Mouse (Mus musculus) forebrain, embryonic 14.5 days (tissue): Measurements from ENCODE around the gene Olfr266. TPM values are rescaled to one million over a fixed set of nuclear protein-coding genes. Genes with fewer than 3 reads are reported as not detected.

Experiments used
- ATAC-seq: fragments of 200-750 bp; cut with Nextera tagmentation; 2 replicates; pipeline ENCODE4 v1.8.0; 2017; ENCODE audit warnings: mild to moderate bottlenecking, moderate library complexity
- DNase-seq: peaks from one replicate; pipeline ENCODE4 v3.0.0-alpha.2; 2015; ENCODE audit warnings: low spot score
- H3K27ac ChIP-seq: fragments of 300-500 bp; sonication (generic); 2 replicates; pipeline ENCODE4 v1.5.1; 2014; ENCODE audit warnings: low read depth, mild to moderate bottlenecking, control low read depth, low read length, moderate library complexity
- H3K27me3 ChIP-seq: fragments of 300-500 bp; sonication (generic); replicated peaks from 2 replicates; pipeline ENCODE4 v1.6.1; 2014; ENCODE audit warnings: low read length, control low read depth, mixed read lengths; ENCODE audit not compliant: control insufficient read depth, insufficient read depth
- H3K36me3 ChIP-seq: fragments of 300-500 bp; sonication (generic); 2 replicates; pipeline ENCODE4 v1.6.1; 2014; ENCODE audit warnings: low read length, control low read depth; ENCODE audit not compliant: control insufficient read depth, insufficient read depth
- H3K4me1 ChIP-seq: fragments of 300-500 bp; sonication (generic); 2 replicates; pipeline ENCODE4 v1.6.1; 2014; ENCODE audit warnings: antibody characterized with exemption, low read length, control low read depth; ENCODE audit not compliant: control insufficient read depth, insufficient read depth
- H3K4me2 ChIP-seq: fragments of 300-500 bp; sonication (generic); 2 replicates; pipeline ENCODE4 v1.6.1; 2014; ENCODE audit warnings: mild to moderate bottlenecking, control low read depth, low read length
- H3K4me3 ChIP-seq: fragments of 300-500 bp; sonication (generic); 2 replicates; pipeline ENCODE4 v1.5.1; 2014; ENCODE audit warnings: low read depth, low read length, control low read depth
- H3K9ac ChIP-seq: fragments of 300-500 bp; sonication (generic); 2 replicates; pipeline ENCODE4 v1.6.1; 2014; ENCODE audit warnings: mild to moderate bottlenecking, low read length, control low read depth, moderate library complexity
- H3K9me3 ChIP-seq: fragments of 300-500 bp; sonication (generic); replicated peaks from 2 replicates; pipeline ENCODE4 v1.6.1; 2016; ENCODE audit warnings: low read length, control low read depth, mixed read lengths; ENCODE audit not compliant: control insufficient read depth
- WGBS: fragments of 180-500 bp; shearing (Covaris S2); extraction: QIAGEN DNeasy Blood & Tissue Kit; methylation state at CpG from one replicate; pipeline ENCODE4 v1.1.7; 2014; 5-methylcytosine and 5-hydroxymethylcytosine counted together
- polyA plus RNA-seq: library from polyadenylated mRNA; unstranded; fragments of >200 nt; fragmentation: Nextera tagmentation; extraction: Ambion mirVana; gene quantifications from 2 replicates; pipeline ENCODE4 v1.2.1, GENCODE M21; 2014

Olfr266 gene
- polyA plus RNA-seq: not detected in 2 replicates

DNA sequence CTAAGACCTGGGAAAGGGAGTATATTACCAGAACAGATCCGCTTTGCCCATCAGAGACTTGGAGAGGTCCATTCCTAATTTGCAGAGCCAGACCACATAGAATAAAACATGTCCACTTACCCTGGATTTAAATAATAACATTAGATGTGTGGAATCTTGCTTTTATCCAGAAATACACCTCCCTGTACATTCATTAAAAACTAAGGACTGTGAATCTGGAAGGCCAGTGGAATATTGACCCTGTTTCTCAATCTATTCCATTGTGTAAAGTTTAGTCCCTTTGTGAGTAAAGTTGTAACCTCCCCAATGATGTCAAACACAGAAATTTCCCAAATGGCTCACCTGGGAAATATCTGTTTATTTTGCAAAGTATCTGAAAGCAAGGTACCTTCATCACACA is at the start of gene Olfr266:
Olfr266 (minus strand) TSS at position 101 of the 400 bp plus-strand sequence.
- Histone ChIP-seq H3K9me3 (no peaks in the 10 kb centered on the region), H3K27me3 (no peaks in the 10 kb centered on the region), H3K4me3 (no peak within 1 kb of the TSS), H3K9ac (no peak within 1 kb of the TSS), H3K4me1 (no peaks in the 10 kb centered on the region), H3K27ac (no peak within 1 kb of the TSS), H3K4me2 (no peak within 1 kb of the TSS), H3K36me3 (no peaks in the 10 kb centered on the region)
- ATAC-seq (no peak), DNase-seq (no peak)
- 74% methylated on average over 1 of the region's 1 CpGs for WGBS

DNA sequence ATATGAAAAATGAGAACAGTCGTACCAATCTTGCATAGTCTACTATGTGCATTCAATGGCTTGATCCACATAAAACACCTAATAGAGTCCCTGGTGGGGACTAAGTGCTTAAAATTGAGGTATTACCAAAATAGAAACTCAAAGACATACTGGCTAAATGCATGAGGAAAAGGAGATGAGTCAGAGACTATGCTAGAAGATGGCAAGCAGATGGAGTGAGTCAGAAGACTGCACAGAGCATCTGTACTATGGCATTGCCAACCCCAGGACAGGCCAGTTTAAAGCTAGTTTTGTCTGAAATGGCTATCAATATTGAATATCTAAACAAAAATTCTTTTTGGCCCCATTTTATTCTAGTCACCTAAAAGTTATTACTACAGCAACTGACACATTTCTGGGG is 49.5 kb upstream of the Olfr266 start:
- no peak for ATAC-seq
- H3K9me3 ChIP-seq: no peaks in the 10 kb centered on the region
- no peaks in the 10 kb centered on the region for H3K4me1 ChIP-seq
- no peaks in the 10 kb centered on the region for H3K36me3 ChIP-seq
- H3K27me3 ChIP-seq: no peaks in the 10 kb centered on the region
- no peak overlapping the region for H3K9ac ChIP-seq
- no peak overlapping the region for H3K4me3 ChIP-seq
- DNase-seq: no peak
- H3K27ac ChIP-seq: no peak overlapping the region
- H3K4me2 ChIP-seq: no peak overlapping the region
- WGBS: 97% methylated on average over 1 of the region's 1 CpGs

DNA sequence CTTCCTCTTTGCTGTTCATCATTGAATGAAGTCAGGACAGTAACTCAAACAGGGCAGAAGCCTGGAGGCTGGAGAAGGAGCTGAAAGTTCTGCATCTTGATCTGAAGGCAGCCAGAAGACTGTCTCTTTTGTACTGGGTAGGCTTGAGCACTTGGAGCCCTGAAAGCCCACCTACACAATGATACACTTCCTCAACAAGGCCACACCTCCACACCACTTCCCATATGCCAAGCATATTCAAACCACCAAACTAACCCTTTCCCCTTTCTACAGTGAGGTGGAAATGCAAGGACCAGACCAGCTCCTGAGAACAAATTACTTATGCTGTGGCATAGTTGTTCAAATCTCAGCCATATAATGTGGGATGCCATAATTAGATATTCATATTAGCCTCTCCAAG is 46.8 kb upstream of the Olfr266 start:
- H3K9ac ChIP-seq: no peak overlapping the region

DNA sequence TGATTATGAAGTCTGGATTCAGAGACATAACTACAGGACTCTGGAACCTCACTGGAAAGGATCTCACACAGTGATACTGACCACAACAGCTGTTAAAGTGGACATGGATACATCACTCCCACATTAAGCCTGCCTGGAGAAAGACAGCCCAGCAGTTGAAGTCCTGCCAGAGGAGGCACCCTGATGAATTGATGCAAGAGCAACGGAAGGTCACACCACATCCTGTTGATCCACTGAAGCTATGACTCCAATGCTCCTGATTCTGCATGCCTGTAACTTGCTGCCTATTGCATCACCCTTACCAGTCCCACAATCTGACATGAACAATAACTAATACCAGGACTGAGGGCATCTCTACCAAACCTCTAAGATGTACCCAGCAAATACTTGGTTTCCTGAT is 6.0 kb upstream of the Olfr266 start:
- H3K36me3 ChIP-seq: no peaks in the 10 kb centered on the region
- no peak overlapping the region for H3K9ac ChIP-seq
- H3K4me2 ChIP-seq: no peak overlapping the region
- no peak overlapping the region for H3K27ac ChIP-seq
- WGBS: 87% methylated on average over 1 of the region's 1 CpGs
- H3K4me3 ChIP-seq: no peak overlapping the region
- H3K27me3 ChIP-seq: no peaks in the 10 kb centered on the region
- no peak for ATAC-seq
- no peaks in the 10 kb centered on the region for H3K9me3 ChIP-seq
- no peak for DNase-seq
- no peaks in the 10 kb centered on the region for H3K4me1 ChIP-seq

More for the DNA sequence above, 46.8 kb upstream of the Olfr266 start:
- no peak for ATAC-seq
- no peak for DNase-seq
- H3K4me3 ChIP-seq: no peak overlapping the region
- no peak overlapping the region for H3K4me2 ChIP-seq
- H3K27ac ChIP-seq: no peak overlapping the region
- H3K27me3 ChIP-seq: no peaks in the 10 kb centered on the region
- no peaks in the 10 kb centered on the region for H3K4me1 ChIP-seq
- H3K36me3 ChIP-seq: no peaks in the 10 kb centered on the region
- H3K9me3 ChIP-seq: no peaks in the 10 kb centered on the region

DNA sequence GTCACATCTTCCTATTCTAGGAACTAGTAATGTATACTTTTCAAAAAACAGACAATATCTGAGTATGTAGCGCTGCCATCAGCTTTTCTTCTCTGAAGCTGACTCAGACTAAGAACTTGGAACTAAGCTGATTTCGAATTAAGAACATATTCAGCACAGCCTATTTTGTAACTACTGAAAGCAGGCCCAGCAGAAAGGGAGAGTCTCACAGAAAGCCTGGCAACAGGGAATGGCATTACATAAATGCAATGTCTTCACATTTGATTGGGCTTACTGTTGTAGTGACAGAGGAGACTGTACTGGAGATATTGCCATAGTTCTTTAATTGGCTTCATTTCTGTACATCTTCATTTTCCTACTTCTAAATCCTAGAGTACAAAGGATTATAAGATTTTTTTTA is 8.4 kb downstream of the Olfr266 start:
- Histone ChIP-seq H3K4me1 (no peaks in the 10 kb centered on the region), H3K36me3 (no peaks in the 10 kb centered on the region), H3K27me3 (no peaks in the 10 kb centered on the region), H3K9me3 (no peaks in the 10 kb centered on the region), H3K27ac (no peak overlapping the region), H3K9ac (no peak overlapping the region), H3K4me2 (no peak overlapping the region), H3K4me3 (no peak overlapping the region)
- ATAC-seq (no peak), DNase-seq (no peak)
- WGBS: 87% methylated on average over 2 of the region's 2 CpGs

DNA sequence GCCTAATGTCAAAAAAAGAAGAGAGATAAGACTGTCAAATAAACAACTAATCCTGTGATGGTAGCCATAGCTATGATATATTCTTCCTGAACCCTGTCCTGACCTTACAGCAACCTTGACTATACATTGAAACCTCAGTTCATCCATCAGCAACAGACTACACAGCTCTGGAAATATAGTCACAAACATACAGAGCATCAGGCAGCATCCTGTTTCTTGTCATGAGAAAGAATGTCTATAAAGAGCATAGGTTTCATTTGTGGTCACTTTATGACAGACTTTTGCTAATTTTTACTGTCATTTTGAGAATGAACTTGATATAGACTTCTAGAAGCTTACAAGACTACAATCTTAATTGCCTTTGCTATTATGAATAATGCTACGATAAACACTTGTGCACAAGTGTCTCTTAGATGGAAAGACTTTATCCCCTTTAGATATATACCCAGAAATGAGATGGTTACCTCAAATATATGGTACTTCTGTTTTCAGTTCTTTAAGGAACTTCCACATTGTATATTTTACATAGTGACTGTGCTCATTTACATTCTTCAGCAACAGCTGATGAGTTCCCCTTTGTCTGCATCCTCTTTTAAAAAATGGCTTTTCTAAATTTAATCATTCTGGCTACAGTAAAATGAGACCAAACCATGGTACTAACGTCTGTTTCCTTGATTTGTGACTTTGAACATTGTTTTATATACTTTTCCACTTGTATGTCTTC is 17.0 kb downstream of the Olfr266 start:
- ATAC-seq: no peak
- H3K4me3 ChIP-seq: no peak overlapping the region
- no peak overlapping the region for H3K9ac ChIP-seq
- H3K27ac ChIP-seq: no peak overlapping the region
- WGBS: 65% methylated on average over 2 of the region's 2 CpGs
- no peaks in the 10 kb centered on the region for H3K9me3 ChIP-seq
- no peaks in the 10 kb centered on the region for H3K36me3 ChIP-seq
- no peak overlapping the region for H3K4me2 ChIP-seq
- no peaks in the 10 kb centered on the region for H3K4me1 ChIP-seq
- DNase-seq: no peak
- H3K27me3 ChIP-seq: no peaks in the 10 kb centered on the region

DNA sequence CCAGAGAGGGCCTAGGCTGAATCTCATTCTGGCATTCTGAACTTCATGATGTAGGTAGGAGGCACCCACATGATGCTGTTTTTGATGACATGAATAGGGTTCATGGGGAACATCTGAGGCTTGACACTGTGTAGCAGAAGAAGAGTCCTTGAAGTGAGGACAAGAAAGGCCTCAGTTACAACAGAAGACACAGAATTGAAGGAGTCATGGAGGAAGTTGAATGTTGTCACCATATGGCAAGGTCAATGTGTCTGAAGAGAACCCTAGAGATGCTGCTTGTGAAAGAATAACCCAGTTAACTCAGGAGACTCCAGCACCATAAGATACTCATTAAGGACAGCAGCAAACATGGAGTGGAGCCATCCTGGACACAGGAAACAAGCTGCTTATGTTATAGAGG is 28.0 kb downstream of the Olfr266 start:
- ATAC-seq (no peak), DNase-seq (no peak)
- Histone ChIP-seq H3K9ac (no peak overlapping the region), H3K4me1 (no peaks in the 10 kb centered on the region), H3K36me3 (no peaks in the 10 kb centered on the region), H3K27ac (no peak overlapping the region), H3K4me3 (no peak overlapping the region), H3K4me2 (no peak overlapping the region), H3K27me3 (no peaks in the 10 kb centered on the region), H3K9me3 (no peaks in the 10 kb centered on the region)

DNA sequence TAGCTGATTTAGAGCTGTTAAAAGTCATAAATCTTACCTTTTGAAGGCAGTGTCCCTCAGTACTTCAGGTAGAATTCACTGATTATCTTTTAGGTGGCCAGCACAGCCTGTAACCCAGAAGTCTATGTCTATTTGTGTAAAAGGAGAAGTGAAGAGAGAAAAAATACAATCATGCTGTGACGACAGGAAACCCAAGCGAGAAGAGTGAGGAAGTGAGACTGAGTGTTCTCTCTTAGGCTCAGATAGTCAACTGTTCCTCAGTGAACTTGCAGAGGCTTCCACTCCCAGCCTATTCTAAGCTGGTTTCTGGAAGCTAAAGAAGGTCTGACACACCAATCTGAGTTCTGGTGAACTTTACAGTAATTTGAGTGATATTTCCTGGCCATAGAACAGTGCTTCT is 36.2 kb downstream of the Olfr266 start, which contains the start of gene Cd53:
Cd53 (minus strand) TSS at position 220 of the 400 bp plus-strand sequence.
- no peak for ATAC-seq
- 79% methylated on average over 2 of the region's 2 CpGs for WGBS

DNA sequence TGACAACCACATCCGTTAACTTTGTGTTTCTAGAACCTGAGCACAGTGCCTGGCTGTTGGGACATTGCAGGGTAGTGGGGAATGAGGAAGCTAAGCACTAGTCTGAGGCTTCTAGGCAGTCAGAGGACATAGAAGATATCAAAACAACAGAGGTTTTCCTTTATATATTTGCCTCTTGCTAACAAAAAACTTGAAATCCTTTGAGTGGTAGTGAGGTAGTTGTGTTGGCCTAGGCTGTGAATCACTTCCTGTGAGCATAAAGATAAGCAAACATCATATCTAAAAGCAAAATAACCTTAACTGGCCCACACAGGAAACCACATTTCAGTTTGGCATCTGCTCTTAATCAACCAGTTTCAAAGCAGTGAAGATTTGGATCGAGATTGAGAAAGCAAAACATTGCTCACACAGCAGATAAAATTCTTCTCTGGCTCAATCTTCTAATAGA is 37.6 kb downstream of the Olfr266 start:
- 73% methylated on average over 2 of the region's 2 CpGs for WGBS

More for the DNA sequence above, 36.2 kb downstream of the Olfr266 start, which contains the start of gene Cd53:
- Histone ChIP-seq H3K4me1 (no peaks in the 10 kb centered on the region), H3K27me3 (no peaks in the 10 kb centered on the region), H3K4me3 (no peak within 1 kb of the TSS), H3K4me2 (no peak within 1 kb of the TSS), H3K9ac (no peak within 1 kb of the TSS), H3K27ac (no peak within 1 kb of the TSS), H3K36me3 (no peaks in the 10 kb centered on the region), H3K9me3 (no peaks in the 10 kb centered on the region)
- no peak for DNase-seq

More for the DNA sequence above, 37.6 kb downstream of the Olfr266 start:
- no peak for ATAC-seq
- Histone ChIP-seq H3K4me1 (no peaks in the 10 kb centered on the region), H3K9me3 (no peaks in the 10 kb centered on the region), H3K4me2 (no peak overlapping the region), H3K9ac (no peak overlapping the region), H3K27ac (no peak overlapping the region), H3K27me3 (no peaks in the 10 kb centered on the region), H3K36me3 (no peaks in the 10 kb centered on the region), H3K4me3 (no peak overlapping the region)
- no peak for DNase-seq
